ENCODE assay signal across 8 mouse cellular contexts in the genomic region with DNA sequence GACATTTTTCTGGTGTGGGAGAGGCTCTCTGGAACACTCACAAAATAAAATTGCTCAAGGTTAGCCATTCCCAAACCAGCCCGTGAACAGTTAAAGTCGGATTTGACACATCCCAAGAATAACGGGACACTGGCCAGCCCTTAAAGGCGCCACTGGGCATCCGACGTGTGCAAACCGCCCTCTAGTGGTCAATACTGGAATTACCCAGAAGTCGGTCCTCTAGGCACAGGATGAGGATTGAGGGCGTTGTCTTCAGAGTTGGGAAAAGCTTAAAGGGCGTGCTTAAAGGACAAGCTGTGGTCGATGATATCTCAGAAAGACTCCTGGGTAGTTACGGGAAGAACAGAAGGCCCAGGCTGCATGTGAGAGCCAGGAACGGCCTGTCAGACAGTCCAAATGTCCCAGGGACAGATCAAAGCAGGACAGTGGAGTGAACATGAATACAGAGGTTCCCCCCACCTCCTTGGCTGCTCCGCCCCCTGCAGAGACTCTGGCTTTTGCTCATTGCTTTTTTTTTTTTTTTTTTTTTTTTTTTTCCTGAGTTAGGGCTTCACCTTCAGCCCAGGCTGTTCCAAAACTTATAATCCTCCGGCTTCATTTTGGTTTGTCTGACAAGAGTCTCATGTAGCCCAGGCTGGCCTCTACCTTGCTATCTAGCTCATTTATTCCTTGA.
A peak's percentile ranks its signal among the peaks of the same experiment; 100 is the strongest.
DNase-seq lines count a peak whose midpoint lies in the region; ATAC-seq lines count a peak whose summit lies in the region.

No protein-coding gene starts in this region.

- H3K9me3 ChIP-seq in hindbrain, embryonic 14.5 days (ENCODE audit: control insufficient read depth, low read length) = no peaks in the 10 kb centered on the region
- no peaks in the 10 kb centered on the region for H3K9me3 ChIP-seq in hindbrain, embryonic 12.5 days (replicated peaks)
- no peaks in the 10 kb centered on the region for H3K9me3 ChIP-seq in midbrain, embryonic 15.5 days

- H3K27ac ChIP-seq in hindbrain, embryonic 14.5 days = no peak overlapping the region
- H3K27ac ChIP-seq in hindbrain, embryonic 12.5 days = no peak overlapping the region
- H3K27ac ChIP-seq in midbrain, embryonic 15.5 days = no peak overlapping the region

- peaks cover 19% of the 10 kb centered on the region for H3K4me1 ChIP-seq in hindbrain, embryonic 14.5 days (replicated peaks; ENCODE audit: control insufficient read depth, insufficient read depth, low read length)
- H3K4me1 ChIP-seq in hindbrain, embryonic 12.5 days = peaks cover 35% of the 10 kb centered on the region
- peaks cover 28% of the 10 kb centered on the region for H3K4me1 ChIP-seq in midbrain, embryonic 15.5 days

- DNase-seq in hindbrain, embryonic 14.5 days (ENCODE audit: low spot score) = peak; percentile 96
- DNase-seq in cerebellum, postnatal 25 days = peak; percentile 84 to 92
- peak; percentile 92 for DNase-seq in gastrocnemius, adult 18-20 months (ENCODE audit: low spot score)
- peak; percentile 66 for DNase-seq in kidney, adult 11 months
- DNase-seq in left cerebral cortex, postnatal 4 days = peak; percentile 88
- peak; percentile 78 to 91 for DNase-seq in spleen, postnatal 4 days (ENCODE audit: low spot score in 2 of 2)

- intact Hi-C loops in left cerebral cortex, postnatal 4 days (cut with DNase I) = loop anchor here (2.0 to 5.0 kb wide), 2 partner anchors 96 to 371 kb away; no protein-coding TSS in a partner anchor

- H3K36me3 ChIP-seq in hindbrain, embryonic 14.5 days (replicated peaks; ENCODE audit: control insufficient read depth, insufficient read depth) = no peaks in the 10 kb centered on the region
- no peaks in the 10 kb centered on the region for H3K36me3 ChIP-seq in hindbrain, embryonic 12.5 days
- H3K36me3 ChIP-seq in midbrain, embryonic 15.5 days (replicated peaks) = no peaks in the 10 kb centered on the region

- WGBS in hindbrain, embryonic 14.5 days = 10% methylated on average over 15 of the region's 15 CpGs
- WGBS in hindbrain, embryonic 12.5 days = 15% methylated on average over 15 of the region's 15 CpGs
- WGBS in midbrain, embryonic 15.5 days = 8% methylated on average over 15 of the region's 15 CpGs

- no peak overlapping the region for H3K4me3 ChIP-seq in hindbrain, embryonic 14.5 days (replicated peaks; ENCODE audit: low read length)
- no peak overlapping the region for H3K4me3 ChIP-seq in hindbrain, embryonic 12.5 days
- H3K4me3 ChIP-seq in midbrain, embryonic 15.5 days = no peak overlapping the region

- H3K27me3 ChIP-seq in hindbrain, embryonic 14.5 days (ENCODE audit: control insufficient read depth, insufficient read depth, low read length) = no peaks in the 10 kb centered on the region
- 0 out of 2 replicates have a peak, but pooled peaks cover 2% of the 10 kb centered on the region for H3K27me3 ChIP-seq in hindbrain, embryonic 12.5 days
- H3K27me3 ChIP-seq in midbrain, embryonic 15.5 days (replicated peaks) = no peaks in the 10 kb centered on the region

- no peak for ATAC-seq in hindbrain, embryonic 14.5 days (ENCODE audit: low FRiP score)
- no peak for ATAC-seq in hindbrain, embryonic 12.5 days (ENCODE audit: low FRiP score)
- ATAC-seq in midbrain, embryonic 15.5 days (replicated peaks) = peak; percentile 41; the same call in 1 of the 2 replicates

- H3K4me2 ChIP-seq in hindbrain, embryonic 14.5 days (replicated peaks) = no peak overlapping the region
- no peak overlapping the region for H3K4me2 ChIP-seq in hindbrain, embryonic 12.5 days (replicated peaks)
- no peak overlapping the region for H3K4me2 ChIP-seq in midbrain, embryonic 15.5 days

- H3K9ac ChIP-seq in hindbrain, embryonic 14.5 days = no peak overlapping the region
- no peak overlapping the region for H3K9ac ChIP-seq in hindbrain, embryonic 12.5 days
- H3K9ac ChIP-seq in midbrain, embryonic 15.5 days = no peak overlapping the region
